Mouse (Mus musculus): ENCODE measurements around the gene Abhd17c.

Abhd17c gene

GRCm38 (mm10) chr7:84077257-84078013 is 74.3 kb downstream of the Abhd17c start:
- DNase-seq (ENCODE audit: low read depth, low spot score): peak; percentile 78

DNA sequence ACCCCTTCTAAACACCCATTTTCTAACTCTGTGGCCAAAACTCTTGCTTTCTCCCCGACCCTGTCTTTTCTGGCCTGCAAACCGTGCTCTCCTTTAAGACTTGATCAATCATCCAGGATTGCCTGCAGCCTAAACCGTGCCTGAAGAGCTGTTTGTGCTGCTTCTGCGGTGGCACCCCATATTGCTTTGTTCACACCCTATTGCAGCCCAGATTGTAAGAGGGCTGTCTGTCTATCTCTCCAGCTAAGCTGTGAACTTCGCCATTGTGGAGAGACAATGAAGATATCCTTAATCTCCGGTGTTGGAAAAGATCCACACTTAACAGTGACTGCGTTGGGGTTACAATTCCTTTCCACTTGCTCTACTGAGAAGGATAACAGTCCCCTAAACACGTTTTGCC is 77.4 kb downstream of the Abhd17c start:
- no peak for DNase-seq (ENCODE audit: low read depth, low spot score)

DNA sequence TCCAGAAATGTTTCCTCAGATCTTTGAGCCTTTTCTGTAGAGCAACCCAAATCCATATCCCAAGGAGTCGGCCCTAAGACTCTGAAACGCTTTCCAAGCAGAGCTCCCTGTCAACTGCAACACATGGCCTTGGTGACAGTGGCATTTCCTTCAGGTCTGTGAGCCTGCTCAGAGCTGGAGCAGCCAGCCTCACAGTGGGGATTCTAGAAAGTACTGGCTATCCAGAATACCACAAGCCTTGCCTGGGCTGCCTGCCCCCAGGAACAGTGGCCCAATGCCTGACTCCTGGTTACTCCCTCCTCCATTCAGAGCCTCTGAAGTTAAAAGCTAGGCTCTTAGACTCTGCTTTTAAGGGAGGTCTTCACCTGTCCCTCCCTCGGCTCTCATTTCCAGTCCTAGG is 77.8 kb downstream of the Abhd17c start:
- DNase-seq (ENCODE audit: low read depth, low spot score): no peak

DNA sequence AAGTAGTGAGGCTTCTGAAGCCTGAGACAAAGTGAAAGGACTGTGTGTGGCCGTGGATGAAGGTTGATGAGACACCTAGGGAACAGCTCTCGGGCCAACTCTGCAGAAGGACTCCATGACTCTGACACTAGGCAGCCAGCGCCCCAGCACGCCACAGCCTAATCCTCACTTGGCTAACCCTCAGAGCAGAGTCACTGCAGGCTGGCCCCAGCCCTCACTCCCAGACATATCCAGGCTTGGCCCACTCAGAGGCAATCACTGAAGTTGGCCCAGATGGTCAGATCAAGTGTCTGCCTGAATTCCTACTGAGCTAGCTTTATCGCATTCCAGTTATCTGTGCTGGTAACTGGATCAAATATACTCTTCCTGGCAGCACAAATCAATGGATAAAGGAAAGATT is 82.8 kb downstream of the Abhd17c start:
- no peak for DNase-seq (ENCODE audit: low read depth, low spot score)

DNA sequence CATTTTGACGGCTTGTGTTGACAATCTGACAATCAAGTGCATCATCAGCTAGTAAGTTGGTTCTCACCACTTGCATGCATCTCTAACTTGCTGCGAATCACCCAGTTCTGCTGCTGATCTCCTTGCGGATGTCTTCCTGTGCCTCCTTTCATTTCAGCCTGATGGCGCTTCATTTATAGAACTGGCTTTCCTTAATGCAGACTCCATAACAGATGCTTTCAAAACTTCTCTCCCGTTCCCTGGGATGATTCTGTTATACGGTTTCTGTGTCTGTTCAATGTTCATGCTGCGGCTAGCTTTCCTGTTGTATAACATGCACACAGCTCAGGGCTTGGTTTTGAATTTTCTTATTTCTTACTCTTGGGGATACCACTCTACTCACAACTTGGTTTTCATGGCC is 91.9 kb downstream of the Abhd17c start:
- no peak for DNase-seq (ENCODE audit: low read depth, low spot score)

Data from 3T3-L1 (cell line).